Mouse (Mus musculus): ENCODE results near the gene Hcls1.

Gene Hcls1

DNA sequence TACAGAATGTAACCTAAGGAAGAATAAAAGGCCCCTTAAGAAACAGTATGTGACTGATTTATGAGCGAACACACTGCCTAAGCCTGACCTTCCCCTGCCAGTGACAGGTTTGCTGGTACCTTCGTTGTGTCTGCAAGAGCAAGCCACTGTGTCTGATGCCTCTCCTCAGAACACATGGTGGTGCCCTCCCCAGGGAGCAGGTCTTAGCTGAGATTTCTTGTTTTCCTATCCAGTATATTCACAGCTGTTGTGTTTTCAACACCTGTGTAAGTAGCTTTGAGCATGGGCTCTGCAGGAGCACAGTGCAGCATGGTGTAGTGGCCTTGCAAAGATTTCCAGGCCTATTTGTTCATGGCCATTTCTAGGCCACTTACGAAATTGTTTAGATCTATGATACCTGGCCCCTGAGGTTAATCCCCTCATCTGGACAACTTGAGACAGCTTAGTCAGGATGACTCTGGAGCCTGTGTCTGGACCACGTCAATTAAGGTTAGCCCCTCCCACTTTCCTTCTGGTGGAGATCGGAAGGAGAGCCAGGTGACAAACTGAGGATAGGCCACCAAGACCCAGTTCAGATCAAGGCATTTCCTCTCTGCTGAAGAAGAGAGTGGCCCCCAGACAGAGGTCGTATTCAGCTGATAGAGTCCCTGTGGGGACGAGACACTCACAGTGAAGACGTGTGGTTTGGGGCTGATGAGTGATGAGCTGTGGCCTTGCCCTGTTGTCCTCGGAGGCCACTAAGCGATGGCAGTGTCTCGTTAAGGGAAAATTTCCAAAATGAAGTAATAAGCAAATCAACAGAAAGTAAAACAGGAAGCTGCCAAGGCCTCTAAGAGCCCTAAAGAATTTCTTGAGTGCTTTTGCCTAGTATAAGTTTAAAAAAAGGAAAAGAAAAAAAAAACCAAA lies 4.3 kb upstream of the Hcls1 start:
- peak; percentile 46 for DNase-seq

- no peak for DNase-seq
Measured at GRCm38 (mm10) chr16:36931381-36931780, 3.4 kb upstream of the Hcls1 start.

GRCm38 (mm10) chr16:36931976-36932375 lies 2.8 kb upstream of the Hcls1 start:
- DNase-seq: no peak

DNA sequence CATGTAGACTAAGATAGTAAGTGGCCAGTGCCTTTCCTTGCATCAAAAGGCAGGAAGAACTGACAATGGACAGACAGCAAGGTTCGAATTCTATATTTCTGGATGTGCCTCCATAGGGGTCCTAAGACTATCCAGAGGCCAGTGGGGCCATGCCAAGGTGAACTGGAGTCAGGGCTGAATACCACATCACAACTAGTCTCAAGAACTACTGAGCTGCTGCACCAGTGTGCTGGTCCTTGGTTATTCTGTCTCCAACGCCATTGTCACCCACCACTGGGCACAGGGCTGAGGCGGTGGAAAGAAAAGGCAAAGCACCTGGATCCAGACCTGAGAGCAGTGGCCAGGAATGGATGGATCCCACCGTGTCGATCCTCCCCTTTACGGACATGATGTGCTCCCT lies 2.2 kb upstream of the Hcls1 start:
- DNase-seq: no peak

GRCm38 (mm10) chr16:36934131-36934840 lies 497 bp upstream of the Hcls1 start:
- DNase-seq: peak; percentile 52 to 58

GRCm38 (mm10) chr16:36935814-36936213 lies 1.0 kb downstream of the Hcls1 start:
- DNase-seq: peak; percentile 48 to 49

DNA sequence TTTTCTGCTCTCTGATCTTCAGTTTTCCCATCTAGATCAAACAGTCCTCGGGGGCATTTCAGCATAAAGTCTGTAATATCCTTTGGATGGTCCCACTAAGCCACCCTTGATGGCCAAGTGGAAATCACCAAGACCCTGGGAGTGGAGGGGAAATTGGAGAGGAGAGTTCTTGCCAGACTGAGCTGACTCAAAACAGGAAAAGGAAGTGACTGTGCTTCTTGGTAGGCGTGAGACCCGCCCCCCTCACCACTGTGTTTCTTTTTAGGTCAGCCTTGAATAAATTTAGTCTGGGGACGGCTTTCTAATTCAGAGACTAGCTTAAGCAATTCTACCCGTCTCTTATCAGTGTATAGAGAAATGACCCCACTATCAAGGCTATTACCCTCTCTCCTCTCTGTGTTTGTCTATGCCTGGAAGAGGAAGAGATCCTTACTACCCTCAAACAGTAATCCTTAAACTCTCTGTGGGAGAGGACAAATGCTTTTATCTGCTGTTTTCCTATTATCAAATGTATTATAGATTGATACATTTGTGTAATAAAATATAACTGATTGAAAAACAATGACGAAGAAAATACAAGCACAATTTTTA lies 6.4 kb downstream of the Hcls1 start:
- DNase-seq: peak; percentile 69 to 76

- no peak for DNase-seq
Measured at GRCm38 (mm10) chr16:36941895-36942294, 7.1 kb downstream of the Hcls1 start.

- DNase-seq: no peak
Measured at GRCm38 (mm10) chr16:36943591-36943990, 8.8 kb downstream of the Hcls1 start.

DNA sequence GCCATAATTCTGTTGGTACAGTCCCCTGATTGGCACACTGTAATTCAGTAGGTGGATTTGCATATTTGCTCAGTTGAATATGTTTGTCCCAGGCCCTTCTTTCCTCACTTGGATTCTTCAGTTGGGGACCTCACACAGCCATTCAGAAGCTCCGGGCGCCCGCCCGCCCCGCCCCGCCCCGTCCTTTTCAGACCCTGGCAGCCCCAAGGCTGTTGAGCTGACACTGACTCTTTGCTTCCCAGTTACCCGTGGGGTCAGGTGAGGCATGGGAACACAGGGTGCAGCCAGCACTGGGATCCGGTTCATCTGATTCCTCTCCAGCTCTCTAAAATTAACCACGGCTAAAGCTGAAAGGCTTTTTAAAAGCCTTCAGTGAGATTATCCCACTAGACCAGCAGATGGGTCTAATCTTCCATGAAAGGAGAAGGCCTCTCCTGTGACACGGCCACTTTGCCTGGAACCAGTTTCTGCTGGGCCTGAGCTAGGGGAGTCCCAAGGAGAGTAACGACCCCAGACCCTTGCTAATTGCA lies 10.2 kb downstream of the Hcls1 start:
- DNase-seq: no peak

- DNase-seq: no peak
Measured at GRCm38 (mm10) chr16:36946459-36947159, 11.8 kb downstream of the Hcls1 start.

- no peak for DNase-seq
Measured at GRCm38 (mm10) chr16:36947646-36948197, 12.9 kb downstream of the Hcls1 start.

GRCm38 (mm10) chr16:36949614-36950336 lies 15.0 kb downstream of the Hcls1 start:
- no peak for DNase-seq

GRCm38 (mm10) chr16:36951029-36951428 lies 16.2 kb downstream of the Hcls1 start:
- no peak for DNase-seq

GRCm38 (mm10) chr16:36955106-36955505 lies 20.3 kb downstream of the Hcls1 start:
- no peak for DNase-seq

DNA sequence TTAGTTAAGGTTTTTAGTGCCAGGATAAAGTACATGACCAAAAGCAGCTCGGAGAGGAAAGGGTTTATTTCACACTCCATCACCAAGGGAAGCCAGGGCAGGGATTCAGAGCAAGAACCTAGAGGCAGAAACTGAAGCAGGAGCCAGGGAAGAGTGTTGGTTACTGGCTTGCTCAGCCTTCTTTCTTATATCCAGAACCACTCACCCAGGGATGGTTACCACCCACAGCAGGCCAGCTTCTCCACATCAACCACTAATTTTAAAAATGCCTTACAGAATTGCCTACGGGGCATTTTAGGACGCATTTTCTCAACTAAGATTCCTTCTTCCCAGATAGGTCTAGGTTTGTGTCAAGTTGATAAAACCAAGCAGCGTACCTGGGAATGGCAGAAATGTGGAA lies 28.6 kb downstream of the Hcls1 start:
- no peak for DNase-seq

GRCm38 (mm10) chr16:36979127-36979526 lies 44.3 kb downstream of the Hcls1 start:
- DNase-seq: no peak

- DNase-seq: no peak
Measured at GRCm38 (mm10) chr16:36983796-36984195, 49.0 kb downstream of the Hcls1 start.

DNA sequence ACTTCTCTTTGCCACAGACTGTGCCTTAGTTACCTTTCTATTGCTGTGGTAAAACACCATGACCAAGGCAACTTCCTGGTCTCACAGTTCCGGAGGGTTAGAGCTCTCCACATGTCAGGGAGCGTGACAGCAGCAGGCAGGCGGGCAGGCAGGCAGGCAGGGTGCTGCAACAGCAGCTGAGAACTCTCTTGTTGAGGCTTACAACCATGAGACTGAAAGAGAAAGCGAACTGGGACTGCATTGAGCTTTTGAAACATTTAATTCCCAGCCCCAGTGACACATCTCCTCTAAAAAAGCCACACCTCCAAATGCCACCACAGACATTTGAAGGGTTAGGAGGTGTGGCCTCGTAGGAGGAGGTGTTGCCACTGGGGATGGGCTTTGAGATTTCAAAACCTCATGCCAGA lies 50.9 kb downstream of the Hcls1 start:
- peak; percentile 70 for DNase-seq

- DNase-seq: no peak
Measured at GRCm38 (mm10) chr16:36987399-36987798, 52.6 kb downstream of the Hcls1 start.

DNA sequence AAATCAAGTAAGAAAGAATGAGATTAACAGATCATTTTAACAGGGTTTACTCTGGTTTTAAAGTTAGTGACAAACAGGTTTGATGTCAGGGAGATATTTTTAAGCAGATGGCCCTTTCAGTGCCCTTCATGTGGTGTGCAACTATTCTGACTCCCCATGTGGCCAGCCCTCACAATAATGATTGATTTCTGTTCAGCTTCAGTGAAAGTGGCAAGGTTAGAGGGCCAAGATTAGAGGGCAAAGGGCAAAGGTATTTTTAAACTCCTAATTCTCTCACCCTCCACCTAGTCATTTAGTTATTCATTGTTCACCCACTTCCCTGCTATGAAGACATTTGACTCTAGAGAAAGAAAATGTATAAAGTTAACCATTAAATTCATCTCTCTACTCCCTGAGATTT lies 53.3 kb downstream of the Hcls1 start:
- DNase-seq: no peak

GRCm38 (mm10) chr16:36989493-36989892 lies 54.7 kb downstream of the Hcls1 start:
- DNase-seq: no peak
